Mouse (Mus musculus): Measurements from ENCODE around the gene Dnah8. TPM values are rescaled to one million over a fixed set of nuclear protein-coding genes. Genes with fewer than 3 reads are reported as not detected.

The Dnah8 gene
- polyA plus RNA-seq, 1 experiment from 2014 or later, result 0.58 TPM

DNA sequence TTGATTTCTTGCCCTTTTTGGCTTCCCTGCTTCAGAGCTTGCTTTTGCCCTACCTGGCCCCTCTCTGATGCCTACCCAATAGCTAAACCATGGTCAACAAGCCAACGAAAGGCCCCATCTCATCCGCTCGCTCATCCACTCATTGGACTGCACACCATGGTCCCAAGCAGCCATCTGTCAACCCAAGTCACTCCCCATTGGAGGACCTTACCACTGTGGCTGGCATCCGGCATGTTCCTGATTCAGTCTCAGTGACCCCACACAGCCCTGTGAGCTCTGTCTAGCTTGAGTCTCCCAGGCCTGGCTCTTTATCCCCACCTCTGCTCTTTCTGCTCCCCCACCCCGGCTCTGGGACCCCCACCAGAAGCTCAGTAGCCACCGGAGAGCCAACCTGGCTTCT, 129.0 kb downstream of the Dnah8 start:
- no peak for DNase-seq (ENCODE audit: low spot score)
- H3K36me3 ChIP-seq (ENCODE audit: control insufficient read depth, insufficient read depth, low read length), result no peaks in the 10 kb centered on the region
- H3K9ac ChIP-seq (ENCODE audit: low read length), result no peak overlapping the region
- no peak overlapping the region for H3K27ac ChIP-seq (ENCODE audit: low read depth)
- H3K4me3 ChIP-seq (ENCODE audit: low read depth, low read length), result no peak overlapping the region
- no peak overlapping the region for H3K4me2 ChIP-seq (ENCODE audit: low read length)
- H3K9me3 ChIP-seq (ENCODE audit: control insufficient read depth, low read length), result no peaks in the 10 kb centered on the region
- no peak for ATAC-seq (replicated peaks; ENCODE audit: low FRiP score, low TSS enrichment, low read depth)
- H3K4me1 ChIP-seq (replicated peaks; ENCODE audit: control insufficient read depth, insufficient read depth, low read length), result no peaks in the 10 kb centered on the region
- H3K27me3 ChIP-seq (replicated peaks; ENCODE audit: control insufficient read depth, insufficient read depth, low read length), result no peaks in the 10 kb centered on the region
- WGBS, result 89% methylated on average over 6 of the region's 6 CpGs

DNA sequence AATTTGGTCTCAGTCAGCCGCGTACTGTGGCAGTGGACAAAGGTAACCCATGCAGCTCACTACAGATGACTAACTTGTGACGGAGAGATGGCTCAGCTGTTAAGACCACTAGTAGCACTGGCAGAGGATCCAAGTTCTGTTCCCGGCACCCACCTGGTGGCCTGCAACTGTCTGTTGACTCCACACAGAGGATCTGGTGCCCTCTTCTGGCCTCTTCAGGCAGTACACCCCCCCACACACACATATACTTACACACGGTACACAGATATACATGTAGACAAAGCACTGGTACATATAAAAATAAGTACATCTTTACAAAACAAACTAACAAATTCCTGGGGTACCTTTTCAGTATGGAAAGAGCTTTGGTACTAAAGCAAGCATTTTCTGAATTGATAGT, 132.6 kb downstream of the Dnah8 start:
- Histone ChIP-seq H3K4me3 (ENCODE audit: low read depth, low read length) (no peak overlapping the region), H3K9ac (ENCODE audit: low read length) (no peak overlapping the region), H3K4me1 (replicated peaks; ENCODE audit: control insufficient read depth, insufficient read depth, low read length) (no peaks in the 10 kb centered on the region), H3K36me3 (ENCODE audit: control insufficient read depth, insufficient read depth, low read length) (no peaks in the 10 kb centered on the region), H3K4me2 (ENCODE audit: low read length) (no peak overlapping the region), H3K9me3 (ENCODE audit: control insufficient read depth, low read length) (no peaks in the 10 kb centered on the region), H3K27ac (ENCODE audit: low read depth) (no peak overlapping the region), H3K27me3 (replicated peaks; ENCODE audit: control insufficient read depth, insufficient read depth, low read length) (no peaks in the 10 kb centered on the region)
- ATAC-seq (replicated peaks; ENCODE audit: low FRiP score, low TSS enrichment, low read depth) (no peak), DNase-seq (ENCODE audit: low spot score) (no peak)
- WGBS, result 98% methylated on average over 5 of the region's 5 CpGs

DNA sequence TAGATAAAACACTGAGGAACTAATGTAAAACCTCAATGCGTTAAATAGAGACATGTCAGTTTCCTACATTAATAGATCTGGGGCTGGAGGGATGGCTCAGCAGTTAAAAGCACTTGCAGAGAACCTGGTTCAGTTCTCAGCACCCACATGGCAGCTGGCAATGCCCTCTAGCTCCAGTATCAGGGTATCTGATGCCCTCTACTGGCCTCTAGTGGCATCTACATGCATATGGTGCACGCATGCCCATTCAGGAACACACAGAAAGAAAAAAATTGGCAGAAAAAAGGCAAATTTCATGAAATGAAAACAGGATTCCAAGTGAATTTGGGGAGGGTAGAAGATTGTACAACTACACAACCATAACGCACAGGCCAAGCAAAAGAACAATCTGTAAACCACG, 136.2 kb downstream of the Dnah8 start:
- H3K27me3 ChIP-seq (replicated peaks; ENCODE audit: control insufficient read depth, insufficient read depth, low read length), result no peaks in the 10 kb centered on the region
- no peak overlapping the region for H3K27ac ChIP-seq (ENCODE audit: low read depth)
- H3K4me1 ChIP-seq (replicated peaks; ENCODE audit: control insufficient read depth, insufficient read depth, low read length), result no peaks in the 10 kb centered on the region
- H3K9ac ChIP-seq (ENCODE audit: low read length), result no peak overlapping the region
- H3K4me3 ChIP-seq (ENCODE audit: low read depth, low read length), result no peak overlapping the region
- no peak overlapping the region for H3K4me2 ChIP-seq (ENCODE audit: low read length)
- WGBS, result 96% methylated on average over 4 of the region's 4 CpGs
- ATAC-seq (replicated peaks; ENCODE audit: low FRiP score, low TSS enrichment, low read depth) (no peak), DNase-seq (ENCODE audit: low spot score) (no peak)
- H3K36me3 ChIP-seq (ENCODE audit: control insufficient read depth, insufficient read depth, low read length), result no peaks in the 10 kb centered on the region
- H3K9me3 ChIP-seq (ENCODE audit: control insufficient read depth, low read length), result no peaks in the 10 kb centered on the region

- Histone ChIP-seq H3K4me1 (replicated peaks; ENCODE audit: control insufficient read depth, insufficient read depth, low read length) (no peaks in the 10 kb centered on the region), H3K4me2 (ENCODE audit: low read length) (no peak overlapping the region), H3K36me3 (ENCODE audit: control insufficient read depth, insufficient read depth, low read length) (no peaks in the 10 kb centered on the region), H3K9me3 (ENCODE audit: control insufficient read depth, low read length) (no peaks in the 10 kb centered on the region), H3K27me3 (replicated peaks; ENCODE audit: control insufficient read depth, insufficient read depth, low read length) (no peaks in the 10 kb centered on the region), H3K27ac (ENCODE audit: low read depth) (no peak overlapping the region), H3K4me3 (ENCODE audit: low read depth, low read length) (no peak overlapping the region), H3K9ac (ENCODE audit: low read length) (no peak overlapping the region)
- 93% methylated on average over 8 of the region's 8 CpGs for WGBS
- ATAC-seq (replicated peaks; ENCODE audit: low FRiP score, low TSS enrichment, low read depth) (no peak), DNase-seq (ENCODE audit: low spot score) (no peak)
Measured at GRCm38 (mm10) chr17:30764276-30764675, 140.1 kb downstream of the Dnah8 start.

DNA sequence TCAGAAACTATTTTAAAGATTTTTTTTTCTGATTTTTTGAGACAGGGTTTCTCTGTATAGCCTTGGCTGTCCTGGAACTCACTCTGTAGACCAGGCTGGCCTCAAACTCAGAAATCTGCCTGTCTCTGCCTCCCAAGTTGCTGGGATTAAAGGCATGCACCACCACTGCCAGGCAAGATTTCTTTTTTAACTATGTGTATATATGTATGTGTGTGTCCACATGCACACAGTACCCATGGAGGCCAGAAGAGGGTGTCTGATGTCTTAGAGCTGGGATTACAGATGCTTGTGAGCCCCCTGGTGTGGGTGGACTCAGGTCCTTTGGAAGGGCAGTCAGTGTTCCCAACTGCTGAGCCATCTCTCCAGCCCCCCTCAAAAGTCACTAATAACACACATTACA, 150.3 kb downstream of the Dnah8 start:
- no peaks in the 10 kb centered on the region for H3K4me1 ChIP-seq (replicated peaks; ENCODE audit: control insufficient read depth, insufficient read depth, low read length)
- no peak for DNase-seq (ENCODE audit: low spot score)
- ATAC-seq (replicated peaks; ENCODE audit: low FRiP score, low TSS enrichment, low read depth), result no peak

GRCm38 (mm10) chr17:30775096-30775495, 150.9 kb downstream of the Dnah8 start:
- H3K4me2 ChIP-seq (ENCODE audit: low read length), result no peak overlapping the region
- H3K27ac ChIP-seq (ENCODE audit: low read depth), result no peak overlapping the region
- ATAC-seq (replicated peaks; ENCODE audit: low FRiP score, low TSS enrichment, low read depth) (no peak), DNase-seq (ENCODE audit: low spot score) (no peak)
- H3K4me3 ChIP-seq (ENCODE audit: low read depth, low read length), result no peak overlapping the region
- no peaks in the 10 kb centered on the region for H3K27me3 ChIP-seq (replicated peaks; ENCODE audit: control insufficient read depth, insufficient read depth, low read length)
- no peak overlapping the region for H3K9ac ChIP-seq (ENCODE audit: low read length)
- no peaks in the 10 kb centered on the region for H3K4me1 ChIP-seq (replicated peaks; ENCODE audit: control insufficient read depth, insufficient read depth, low read length)
- 25% methylated on average over 5 of the region's 5 CpGs for WGBS
- no peaks in the 10 kb centered on the region for H3K9me3 ChIP-seq (ENCODE audit: control insufficient read depth, low read length)
- no peaks in the 10 kb centered on the region for H3K36me3 ChIP-seq (ENCODE audit: control insufficient read depth, insufficient read depth, low read length)

More for the DNA sequence above, 150.3 kb downstream of the Dnah8 start:
- Histone ChIP-seq H3K9ac (ENCODE audit: low read length) (no peak overlapping the region), H3K4me3 (ENCODE audit: low read depth, low read length) (no peak overlapping the region), H3K36me3 (ENCODE audit: control insufficient read depth, insufficient read depth, low read length) (no peaks in the 10 kb centered on the region), H3K4me2 (ENCODE audit: low read length) (no peak overlapping the region), H3K27ac (ENCODE audit: low read depth) (no peak overlapping the region), H3K9me3 (ENCODE audit: control insufficient read depth, low read length) (no peaks in the 10 kb centered on the region), H3K27me3 (replicated peaks; ENCODE audit: control insufficient read depth, insufficient read depth, low read length) (no peaks in the 10 kb centered on the region)

GRCm38 (mm10) chr17:30781046-30781445, 156.9 kb downstream of the Dnah8 start:
- WGBS, result 84% methylated on average over 8 of the region's 8 CpGs
- DNase-seq (ENCODE audit: low spot score) (no peak), ATAC-seq (replicated peaks; ENCODE audit: low FRiP score, low TSS enrichment, low read depth) (no peak)
- Histone ChIP-seq H3K9ac (ENCODE audit: low read length) (no peak overlapping the region), H3K4me3 (ENCODE audit: low read depth, low read length) (no peak overlapping the region), H3K4me1 (replicated peaks; ENCODE audit: control insufficient read depth, insufficient read depth, low read length) (no peaks in the 10 kb centered on the region), H3K9me3 (ENCODE audit: control insufficient read depth, low read length) (no peaks in the 10 kb centered on the region), H3K27me3 (replicated peaks; ENCODE audit: control insufficient read depth, insufficient read depth, low read length) (no peaks in the 10 kb centered on the region), H3K36me3 (ENCODE audit: control insufficient read depth, insufficient read depth, low read length) (no peaks in the 10 kb centered on the region), H3K27ac (ENCODE audit: low read depth) (no peak overlapping the region), H3K4me2 (ENCODE audit: low read length) (no peak overlapping the region)

DNA sequence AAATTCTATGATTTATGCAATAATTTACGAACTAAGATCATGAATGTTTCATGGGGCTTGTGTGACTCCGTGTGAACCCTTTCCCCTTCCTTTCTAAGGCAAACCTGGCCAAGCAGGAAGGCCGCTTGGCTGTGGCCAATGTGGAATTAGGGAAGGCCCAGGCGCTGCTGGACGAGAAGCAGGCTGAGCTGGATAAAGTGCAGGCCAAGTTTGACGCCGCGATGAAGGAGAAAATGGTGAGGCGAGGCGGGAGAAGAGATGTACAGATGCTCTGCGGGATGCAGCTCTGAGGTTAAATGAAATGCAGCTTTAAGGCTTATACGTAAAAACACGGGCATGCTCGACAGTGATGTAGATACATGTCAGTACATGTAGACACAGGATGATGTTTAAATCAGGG, 158.1 kb downstream of the Dnah8 start:
- 70% methylated on average over 14 of the region's 14 CpGs for WGBS
- ATAC-seq (replicated peaks; ENCODE audit: low FRiP score, low TSS enrichment, low read depth) (no peak), DNase-seq (ENCODE audit: low spot score) (no peak)

DNA sequence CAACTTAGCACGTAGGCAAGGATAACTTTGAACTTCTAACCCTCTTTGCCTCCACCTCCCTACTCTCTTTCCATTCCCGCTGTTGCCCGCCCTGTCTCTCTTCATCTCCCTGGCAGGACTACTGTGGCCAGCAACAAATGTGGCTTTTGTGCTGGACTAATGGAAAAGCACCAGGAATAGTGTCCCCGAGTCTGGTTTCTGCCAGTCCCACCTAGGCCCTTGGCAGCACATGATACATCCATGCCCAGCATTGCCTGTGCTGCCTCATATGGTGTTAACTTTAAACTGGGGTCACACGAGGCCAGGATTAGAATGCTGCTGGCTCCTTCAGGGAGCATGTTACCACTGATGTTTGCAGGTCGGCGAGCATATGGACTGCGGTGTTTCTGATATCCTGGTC, 164.2 kb downstream of the Dnah8 start:
- Histone ChIP-seq H3K4me3 (ENCODE audit: low read depth, low read length) (no peak overlapping the region), H3K9ac (ENCODE audit: low read length) (no peak overlapping the region), H3K4me2 (ENCODE audit: low read length) (no peak overlapping the region), H3K9me3 (ENCODE audit: control insufficient read depth, low read length) (no peaks in the 10 kb centered on the region), H3K4me1 (replicated peaks; ENCODE audit: control insufficient read depth, insufficient read depth, low read length) (0 out of 2 replicates have a peak, but pooled peaks cover 3% of the 10 kb centered on the region), H3K27ac (ENCODE audit: low read depth) (no peak overlapping the region), H3K27me3 (replicated peaks; ENCODE audit: control insufficient read depth, insufficient read depth, low read length) (no peaks in the 10 kb centered on the region), H3K36me3 (ENCODE audit: control insufficient read depth, insufficient read depth, low read length) (no peaks in the 10 kb centered on the region)
- no peak for DNase-seq (ENCODE audit: low spot score)
- 87% methylated on average over 8 of the region's 8 CpGs for WGBS
- ATAC-seq (replicated peaks; ENCODE audit: low FRiP score, low TSS enrichment, low read depth), result no peak

More for the DNA sequence above, 158.1 kb downstream of the Dnah8 start:
- H3K27me3 ChIP-seq (replicated peaks; ENCODE audit: control insufficient read depth, insufficient read depth, low read length), result no peaks in the 10 kb centered on the region
- H3K4me2 ChIP-seq (ENCODE audit: low read length), result no peak overlapping the region
- no peaks in the 10 kb centered on the region for H3K9me3 ChIP-seq (ENCODE audit: control insufficient read depth, low read length)
- no peak overlapping the region for H3K4me3 ChIP-seq (ENCODE audit: low read depth, low read length)
- no peak overlapping the region for H3K9ac ChIP-seq (ENCODE audit: low read length)
- no peaks in the 10 kb centered on the region for H3K36me3 ChIP-seq (ENCODE audit: control insufficient read depth, insufficient read depth, low read length)
- no peaks in the 10 kb centered on the region for H3K4me1 ChIP-seq (replicated peaks; ENCODE audit: control insufficient read depth, insufficient read depth, low read length)
- H3K27ac ChIP-seq (ENCODE audit: low read depth), result no peak overlapping the region
